In the genomic region with DNA sequence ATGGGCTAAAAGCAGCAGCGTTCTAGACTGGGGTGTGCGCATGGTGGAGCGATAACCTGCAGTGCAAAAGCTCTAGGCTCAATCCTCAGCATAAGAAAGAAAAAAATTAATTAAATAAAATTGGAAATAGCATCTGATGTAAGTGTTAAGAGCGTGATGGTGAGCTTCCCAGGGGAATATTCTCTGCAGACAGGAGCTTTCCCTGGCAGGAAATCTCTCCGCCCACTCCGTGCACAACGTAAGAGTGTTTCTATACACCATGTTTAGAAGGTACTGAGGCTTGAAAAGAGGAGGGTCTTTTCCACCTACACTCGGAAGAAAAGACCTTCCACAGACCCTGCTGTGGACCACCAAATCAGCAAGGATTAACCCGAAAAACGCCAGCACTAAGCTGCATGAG, we compare ENCODE assay signal across 20 mouse cellular contexts. TPM values are rescaled to one million over a fixed set of nuclear protein-coding genes. Genes with fewer than 3 reads are reported as not detected.
DNase-seq lines count a peak whose midpoint lies in the region; ATAC-seq and TF ChIP-seq lines count a peak whose summit lies in the region.
"Had no signal": no experiment of that assay in that cellular context is flagged by ENCODE, and none has a peak within 500 bp of the region (broad histone marks: within the 10 kb centered on the region; RNA-seq: fewer than 3 reads in every experiment).

No protein-coding gene starts in this region.

- no peaks in the 10 kb centered on the region for H3K27me3 ChIP-seq in forebrain, postnatal 0 days (ENCODE audit: insufficient read depth, low read length)
- H3K27me3 ChIP-seq in forebrain, embryonic 11.5 days (ENCODE audit: control insufficient read depth, insufficient read depth, low read length), result no peaks in the 10 kb centered on the region
- no peaks in the 10 kb centered on the region for H3K27me3 ChIP-seq in midbrain, postnatal 0 days (ENCODE audit: insufficient read depth, low read length)
- H3K27me3 ChIP-seq: CH12.LX; limb, embryonic 15.5 days had no signal

- intact Hi-C loops in left cerebral cortex, postnatal 25 days (cut with DNase I), result no loop called here

- WGBS in forebrain, postnatal 0 days, result 47% methylated on average over 10 of the region's 10 CpGs
- WGBS in forebrain, embryonic 11.5 days, result 58% methylated on average over 10 of the region's 10 CpGs
- WGBS in midbrain, postnatal 0 days, result 37% methylated on average over 10 of the region's 10 CpGs

- DNase-seq in forebrain, postnatal 0 days, result peak; percentile 25
- DNase-seq in forebrain, embryonic 11.5 days (ENCODE audit: low spot score), result no peak
- DNase-seq in left cerebral cortex, postnatal 25 days (ENCODE audit: low spot score in 2 of 2), result peak; percentile 24 to 59
- no peak for DNase-seq in left cerebral cortex, adult 9 months (ENCODE audit: low spot score in 2 of 2)
- DNase-seq in brain, embryonic 14.5 days (ENCODE audit: low read depth), result peak; percentile 65
- DNase-seq in midbrain, postnatal 0 days (ENCODE audit: low spot score), result no peak
- DNase-seq in urinary bladder, postnatal 25 days (ENCODE audit: low spot score), result no peak
- DNase-seq in layer of hippocampus, adult 11-12 months (ENCODE audit: low spot score), result no peak
- DNase-seq: adrenal gland, adult 2 months; cerebellum, adult 11 months; cerebellum, postnatal 14 days; heart, postnatal 10 days; layer of hippocampus, postnatal 36 days; thymus, postnatal 4 days had no signal

- H3K27ac ChIP-seq in forebrain, postnatal 0 days (ENCODE audit: low read depth, low read length), result no peak overlapping the region; the same call in 1 of the 2 replicates
- no peak overlapping the region for H3K27ac ChIP-seq in forebrain, embryonic 11.5 days (ENCODE audit: low read depth, low read length)
- peak overlapping the region; percentile 48; the same call in 1 of the 2 replicates for H3K27ac ChIP-seq in midbrain, postnatal 0 days (ENCODE audit: low read depth, low read length)
- H3K27ac ChIP-seq: heart, embryonic 10.5 days; limb, embryonic 15.5 days had no signal

- no peak for TF ChIP-seq CTCF in forebrain, postnatal 0 days (IDR thresholded peaks at IDR 0.05; ENCODE audit: low read depth)
- TF ChIP-seq CTCF in brain, embryonic 14.5 days (IDR thresholded peaks at IDR 0.05; ENCODE audit: borderline replicate concordance, extremely low read depth, insufficient read depth, insufficient read length), result no peak
- no peak for TF ChIP-seq CTCF in midbrain, postnatal 0 days (IDR thresholded peaks at IDR 0.05)

- no peak for TF ChIP-seq POLR2A in brain, embryonic 14.5 days (IDR thresholded peaks at IDR 0.05; ENCODE audit: borderline replicate concordance, extremely low read depth, insufficient read depth, insufficient read length, poor library complexity, severe bottlenecking)

- 0 out of 2 replicates have a peak, but pooled peaks cover 3% of the 10 kb centered on the region for H3K4me1 ChIP-seq in forebrain, postnatal 0 days (ENCODE audit: insufficient read depth)
- H3K4me1 ChIP-seq in forebrain, embryonic 11.5 days (replicated peaks; ENCODE audit: control insufficient read depth, insufficient read depth, low read length), result peaks cover 3% of the 10 kb centered on the region
- H3K4me1 ChIP-seq in midbrain, postnatal 0 days (ENCODE audit: insufficient read depth, low read length), result peaks cover 5% of the 10 kb centered on the region

- no peaks in the 10 kb centered on the region for H3K9me3 ChIP-seq in forebrain, postnatal 0 days (ENCODE audit: low read length)
- H3K9me3 ChIP-seq in forebrain, embryonic 11.5 days (ENCODE audit: control insufficient read depth, low read length), result no peaks in the 10 kb centered on the region
- H3K9me3 ChIP-seq in midbrain, postnatal 0 days (ENCODE audit: low read length), result no peaks in the 10 kb centered on the region
- H3K9me3 ChIP-seq: heart, embryonic 10.5 days; limb, embryonic 15.5 days had no signal

- peak; percentile 65 for ATAC-seq in forebrain, postnatal 0 days
- no peak for ATAC-seq in forebrain, embryonic 11.5 days (replicated peaks; ENCODE audit: low FRiP score)
- ATAC-seq in midbrain, postnatal 0 days (ENCODE audit: low FRiP score), result peak; percentile 49; the same call in 1 of the 2 replicates
- ATAC-seq: inflammation-experienced regulatory T-cells, adult 6 months had no signal

- H3K4me2 ChIP-seq in forebrain, postnatal 0 days (ENCODE audit: low read depth), result 0 out of 2 replicates have a peak overlapping the region, but pooled peaks have one; percentile 13
- H3K4me2 ChIP-seq in forebrain, embryonic 11.5 days (ENCODE audit: low read depth, low read length, severe bottlenecking), result no peak overlapping the region
- H3K4me2 ChIP-seq in midbrain, postnatal 0 days (ENCODE audit: low read depth, low read length, poor library complexity, severe bottlenecking), result peak overlapping the region; percentile 16; the same call in 1 of the 2 replicates
- H3K4me2 ChIP-seq: limb, embryonic 15.5 days had no signal

- no peaks in the 10 kb centered on the region for H3K36me3 ChIP-seq in forebrain, postnatal 0 days (ENCODE audit: insufficient read depth)
- no peaks in the 10 kb centered on the region for H3K36me3 ChIP-seq in forebrain, embryonic 11.5 days (ENCODE audit: control insufficient read depth, insufficient read depth, low read length)
- no peaks in the 10 kb centered on the region for H3K36me3 ChIP-seq in midbrain, postnatal 0 days (ENCODE audit: insufficient read depth, low read length)
- H3K36me3 ChIP-seq: heart, embryonic 10.5 days; limb, embryonic 15.5 days had no signal

- no peak overlapping the region for H3K4me3 ChIP-seq in forebrain, postnatal 0 days (ENCODE audit: low read depth, low read length)
- H3K4me3 ChIP-seq in forebrain, embryonic 11.5 days (ENCODE audit: low read depth, low read length), result no peak overlapping the region
- no peak overlapping the region for H3K4me3 ChIP-seq in midbrain, postnatal 0 days (ENCODE audit: low read depth, low read length)
- H3K4me3 ChIP-seq: heart, embryonic 10.5 days; limb, embryonic 15.5 days had no signal

- H3K9ac ChIP-seq in forebrain, postnatal 0 days, result no peak overlapping the region
- H3K9ac ChIP-seq in forebrain, embryonic 11.5 days (ENCODE audit: low read length), result no peak overlapping the region
- H3K9ac ChIP-seq in midbrain, postnatal 0 days (replicated peaks; ENCODE audit: low read length, poor library complexity, severe bottlenecking), result no peak overlapping the region
- H3K9ac ChIP-seq: limb, embryonic 15.5 days had no signal

RNA-seq across cellular contexts. Expression of a gene that starts 33.4 kb away (rescaled TPM):
- total RNA-seq in forebrain, postnatal 0 days (2014; rRNA removed), result 73.5 and 80.2 TPM in 2 replicates
- 105 and 139 TPM in 2 replicates for polyA plus RNA-seq in forebrain, postnatal 0 days (2015; fragmentation: Nextera tagmentation; extraction: Ambion mirVana)
- 118 and 133 TPM in 2 replicates for polyA plus RNA-seq in forebrain, embryonic 11.5 days (2014; fragmentation: Nextera tagmentation; extraction: Ambion mirVana)
- total RNA-seq in left cerebral cortex, postnatal 25 days (2021), result 10 to 100 TPM; 15.9 to 19.9 TPM
- 93.3 and 265 TPM in 2 replicates for polyA plus RNA-seq in brain, embryonic 14.5 days (2012; rRNA removed)
- total RNA-seq in midbrain, postnatal 0 days (2014; rRNA removed), result 2.8 and 8.8 TPM in 2 replicates
- 10.5 and 25.5 TPM in 2 replicates for polyA plus RNA-seq in midbrain, postnatal 0 days (2015; fragmentation: Nextera tagmentation; extraction: Ambion mirVana)
- total RNA-seq: megakaryocyte-erythroid progenitor cell, adult 5-6 weeks had no signal
- polyA plus RNA-seq: inflammation-experienced regulatory T-cells, adult 6 months; kidney, embryonic 14.5 days had no signal

RNA-seq across cellular contexts. Expression of a gene that starts 41.4 kb away (rescaled TPM):
- total RNA-seq in forebrain, postnatal 0 days (2014; rRNA removed), result 16.6 and 19.4 TPM in 2 replicates
- 23.1 and 25.3 TPM in 2 replicates for polyA plus RNA-seq in forebrain, postnatal 0 days (2015; fragmentation: Nextera tagmentation; extraction: Ambion mirVana)
- 36.5 and 39.7 TPM in 2 replicates for polyA plus RNA-seq in forebrain, embryonic 11.5 days (2014; fragmentation: Nextera tagmentation; extraction: Ambion mirVana)
- 10 to 100 TPM; 14.8 to 18.9 TPM for total RNA-seq in left cerebral cortex, postnatal 25 days (2021)
- polyA plus RNA-seq in brain, embryonic 14.5 days (2012; rRNA removed), result 42.5 and 77.8 TPM in 2 replicates
- total RNA-seq in midbrain, postnatal 0 days (2014; rRNA removed), result 14.4 and 16.9 TPM in 2 replicates
- polyA plus RNA-seq in midbrain, postnatal 0 days (2015; fragmentation: Nextera tagmentation; extraction: Ambion mirVana), result 25.1 and 27.7 TPM in 2 replicates

RNA-seq across cellular contexts. Expression of a gene that starts 52.1 kb away (rescaled TPM):
- 19.3 and 28.1 TPM in 2 replicates for total RNA-seq in forebrain, postnatal 0 days (2014; rRNA removed)
- polyA plus RNA-seq in forebrain, postnatal 0 days (2015; fragmentation: Nextera tagmentation; extraction: Ambion mirVana), result 40.0 and 43.1 TPM in 2 replicates
- 66.7 and 67.8 TPM in 2 replicates for polyA plus RNA-seq in forebrain, embryonic 11.5 days (2014; fragmentation: Nextera tagmentation; extraction: Ambion mirVana)
- total RNA-seq in left cerebral cortex, postnatal 25 days (2021), result 1 to 10 TPM; 5.3 to 5.4 TPM
- 32.8 and 48.3 TPM in 2 replicates for polyA plus RNA-seq in brain, embryonic 14.5 days (2012; rRNA removed)
- total RNA-seq in midbrain, postnatal 0 days (2014; rRNA removed), result 0.38 and 1.2 TPM in 2 replicates
- 3.1 and 8.4 TPM in 2 replicates for polyA plus RNA-seq in midbrain, postnatal 0 days (2015; fragmentation: Nextera tagmentation; extraction: Ambion mirVana)
- total RNA-seq: CH12.LX; heart, postnatal 10 days; megakaryocyte-erythroid progenitor cell, adult 5-6 weeks had no signal
- polyA plus RNA-seq: inflammation-experienced regulatory T-cells, adult 6 months; kidney, embryonic 14.5 days had no signal

Comparison
In these comparisons a context has a peak if more than half of its experiments do, and no peak if none do; other contexts are left out.
1. DNase-seq: peak in forebrain, postnatal 0 days (single experiment), left cerebral cortex, postnatal 25 days (2 of 2) and brain, embryonic 14.5 days (single experiment); none in forebrain, embryonic 11.5 days (single experiment), left cerebral cortex, adult 9 months (0 of 2), midbrain, postnatal 0 days (single experiment), urinary bladder, postnatal 25 days (single experiment) and layer of hippocampus, adult 11-12 months (single experiment).